Mouse (Mus musculus) megakaryocyte, embryonic 14.5 days (primary cell): Measurements from ENCODE around the gene Zfp827.

Experiments
- FLI1 ChIP-seq: IDR thresholded peaks from 2 replicates; pipeline ENCODE4 v1.6.1; 2012; ENCODE audit warnings: low read length, inconsistent platforms, mixed read lengths
- GATA1 ChIP-seq: IDR thresholded peaks from 3 replicates; pipeline ENCODE4 v1.6.1; 2012; ENCODE audit warnings: mixed read lengths, low read length, inconsistent platforms, borderline replicate concordance

- TF ChIP-seq GATA1 (no peak), FLI1 (no peak)
Measured at GRCm38 (mm10) chr8:79080096-79080739, 52.0 kb downstream of the Zfp827 start.
